Mouse (Mus musculus): ENCODE measurements around the gene Usp47.
"Not testable (repeated sequence)": the region's sequence is repeated elsewhere in the genome, so short reads cannot be mapped to it uniquely, and the experiment has no call there.

The Usp47 gene

DNA sequence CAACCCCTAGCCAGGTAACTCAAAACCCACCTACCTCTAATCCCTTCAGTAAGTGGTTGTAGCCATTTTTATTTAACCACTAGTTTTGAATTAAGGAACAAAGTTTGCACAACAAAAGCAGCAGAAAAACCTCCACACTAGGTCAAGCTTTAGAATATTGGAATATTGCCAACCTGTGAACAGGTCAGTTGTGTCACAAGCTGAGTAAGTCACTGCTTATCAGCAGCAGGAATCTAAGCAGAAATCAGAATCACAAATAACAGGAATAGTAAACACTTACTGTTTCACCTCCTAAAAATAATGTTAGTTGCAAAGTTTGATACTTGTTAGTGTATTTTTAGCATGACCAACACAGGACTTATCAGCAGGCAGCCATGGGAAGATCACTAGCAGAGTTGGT, 17.0 kb downstream of the Usp47 start:
- no peak for DNase-seq (ENCODE audit: low read depth, low spot score)

DNA sequence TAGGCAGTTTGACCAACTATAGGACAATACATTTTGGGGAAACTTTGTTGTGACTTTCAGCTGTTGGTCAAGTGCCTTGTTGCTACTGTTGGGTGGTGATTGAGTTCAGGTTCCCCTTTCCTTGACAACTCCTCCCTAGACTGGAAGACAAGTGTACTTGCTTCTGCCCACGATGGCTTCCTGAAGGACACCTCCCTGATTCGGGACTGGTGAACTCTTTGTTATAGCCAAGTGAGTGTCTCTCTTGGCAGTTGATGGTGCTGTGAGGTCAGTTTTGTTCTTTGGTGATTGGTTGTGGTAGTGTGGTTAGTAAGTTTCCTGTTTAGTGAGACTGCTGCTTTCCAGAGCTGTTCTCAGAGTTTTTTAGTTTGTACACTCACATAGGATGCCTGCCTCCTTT, 19.5 kb downstream of the Usp47 start:
- no peak for DNase-seq (ENCODE audit: low read depth, low spot score)

DNA sequence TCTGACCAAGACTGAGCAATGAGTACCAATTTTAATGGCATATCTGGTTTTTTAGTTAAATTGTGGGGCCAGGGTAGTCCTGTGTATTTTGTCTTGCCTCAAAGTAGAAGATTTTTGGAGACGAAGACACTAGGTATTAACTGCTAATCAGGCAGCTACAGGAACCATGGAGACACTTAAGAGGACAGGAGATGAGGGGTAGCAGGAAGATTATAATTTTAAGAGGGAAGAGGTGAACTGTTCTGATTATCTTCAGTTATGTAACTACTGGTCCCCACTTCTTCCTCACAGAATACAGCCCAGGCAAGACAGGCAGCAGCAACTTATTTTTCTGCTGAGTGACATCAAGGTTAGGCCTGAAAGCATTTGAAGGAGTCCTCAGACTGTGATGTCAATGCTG, 21.9 kb downstream of the Usp47 start:
- no peak for DNase-seq (ENCODE audit: low read depth, low spot score)

DNA sequence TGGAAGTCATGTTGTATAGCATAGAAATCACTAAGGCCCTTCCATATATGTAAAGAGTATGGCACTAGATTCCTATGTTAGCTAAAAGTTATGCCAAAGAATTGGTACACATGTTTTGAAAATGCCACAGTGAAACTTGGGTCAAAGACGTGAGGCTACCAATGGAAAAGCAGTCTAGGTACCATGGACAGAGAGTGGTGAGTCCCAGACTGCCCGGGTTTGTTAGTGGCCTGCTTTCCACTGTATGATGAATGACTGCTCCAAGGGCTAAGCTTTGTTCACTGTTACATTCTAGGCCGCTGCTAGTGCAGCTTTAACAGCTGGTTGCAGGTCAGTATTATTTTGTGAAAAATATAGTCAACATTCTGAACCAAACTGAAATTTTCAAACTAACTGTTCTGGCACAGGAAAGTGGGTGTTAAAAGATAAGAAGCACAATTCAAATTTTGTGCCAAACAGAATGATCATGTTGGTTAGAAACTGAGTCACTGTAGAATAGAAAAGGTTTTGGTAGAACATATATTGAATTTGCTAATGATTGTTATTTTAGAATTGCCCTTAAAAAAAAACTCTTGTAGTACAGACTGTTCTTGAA, 22.6 kb downstream of the Usp47 start:
- DNase-seq (ENCODE audit: low read depth, low spot score) = no peak

DNA sequence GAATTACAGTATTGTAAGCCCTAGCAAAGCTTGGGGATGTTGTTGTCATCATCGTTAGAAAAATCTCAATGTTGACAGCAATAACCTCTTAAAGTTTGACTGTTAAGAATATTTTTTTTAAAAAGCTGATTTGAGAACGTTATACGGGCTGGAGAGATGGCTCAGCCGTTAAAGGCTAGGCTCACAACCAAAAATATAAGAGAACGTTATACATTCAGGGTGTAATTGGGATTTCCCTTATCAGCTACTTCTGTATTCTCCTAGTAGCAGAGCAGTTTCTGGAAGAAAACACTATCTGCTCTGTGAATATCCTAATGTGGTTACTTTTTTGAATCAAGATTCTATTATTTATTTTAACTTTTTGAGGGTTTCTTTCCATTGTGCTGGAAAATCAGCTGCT, 25.3 kb downstream of the Usp47 start:
- DNase-seq (ENCODE audit: low read depth, low spot score) = no peak

DNA sequence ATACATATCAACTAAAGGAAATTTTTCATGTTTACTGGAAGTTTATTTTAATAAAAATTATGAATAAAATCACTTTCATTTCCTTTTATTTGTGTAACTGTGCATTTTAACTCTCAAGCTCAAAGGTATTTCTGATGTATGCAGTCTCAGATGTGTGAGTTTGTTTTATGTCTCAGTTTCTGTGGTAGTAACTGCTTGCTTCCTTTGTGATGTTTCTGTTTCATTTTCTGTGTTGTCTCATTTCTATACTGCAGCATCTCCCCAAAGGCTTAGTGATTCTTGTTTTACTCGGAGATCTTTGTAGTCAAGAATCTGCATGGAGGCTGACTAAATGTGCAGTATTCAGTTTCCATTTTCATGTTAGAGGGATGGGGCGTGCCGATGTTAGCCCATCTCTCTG, 30.4 kb downstream of the Usp47 start:
- no peak for DNase-seq (ENCODE audit: low read depth, low spot score)

DNA sequence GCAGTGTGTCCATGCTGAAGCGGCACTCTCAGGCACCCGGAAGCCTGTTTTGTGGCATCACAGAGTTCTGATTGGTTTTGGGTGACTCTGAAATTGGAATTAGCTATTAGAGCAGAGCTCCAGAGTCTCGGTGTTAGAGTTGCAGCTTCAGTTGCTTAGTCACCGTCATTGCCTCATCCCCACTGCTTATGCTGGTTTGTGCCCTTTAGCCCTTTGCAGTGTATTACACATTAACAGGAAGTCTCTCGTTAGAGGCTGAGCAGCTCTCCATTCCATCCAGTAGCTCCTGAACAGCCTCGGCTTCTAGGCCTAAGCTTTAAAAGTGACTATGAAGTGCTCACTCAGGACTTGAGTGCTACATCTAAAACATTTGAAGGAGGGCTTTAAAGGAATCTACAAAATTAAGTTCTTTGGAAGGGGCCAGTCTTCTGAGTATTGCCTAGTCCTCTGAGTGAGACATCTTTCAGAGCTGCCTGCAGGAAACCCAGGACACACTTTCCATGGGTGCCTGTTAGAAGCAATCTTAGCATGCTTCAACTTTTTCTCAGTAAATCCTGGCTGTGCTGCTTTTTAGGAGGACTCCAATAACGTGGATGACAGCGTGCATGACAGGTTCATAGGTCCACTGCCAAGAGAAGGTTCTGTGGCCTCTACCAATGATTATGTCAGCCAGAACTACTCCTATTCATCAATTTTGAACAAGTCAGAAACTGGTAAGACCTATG, 32.8 kb downstream of the Usp47 start:
- no peak for DNase-seq (ENCODE audit: low read depth, low spot score)

DNA sequence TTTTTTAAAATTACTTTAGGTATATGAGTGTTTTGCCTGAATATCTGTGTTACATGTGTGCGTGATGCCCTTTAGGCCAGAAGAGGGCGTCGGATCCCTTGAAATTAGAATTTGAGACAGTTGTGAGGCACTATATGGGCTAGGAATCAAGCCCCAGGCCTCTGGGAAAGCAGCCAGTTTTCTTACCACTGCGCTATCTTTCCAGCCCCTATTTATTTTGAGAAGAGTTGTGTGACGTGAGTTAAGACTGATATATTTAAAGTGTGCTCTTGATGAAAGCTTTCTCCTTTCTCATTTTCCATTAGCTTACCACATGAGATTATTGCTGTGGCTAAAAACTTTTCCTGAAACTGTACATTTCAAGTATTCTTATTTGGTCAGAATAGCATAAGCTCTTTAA, 51.6 kb downstream of the Usp47 start:
- DNase-seq (ENCODE audit: low read depth, low spot score) = no peak

DNA sequence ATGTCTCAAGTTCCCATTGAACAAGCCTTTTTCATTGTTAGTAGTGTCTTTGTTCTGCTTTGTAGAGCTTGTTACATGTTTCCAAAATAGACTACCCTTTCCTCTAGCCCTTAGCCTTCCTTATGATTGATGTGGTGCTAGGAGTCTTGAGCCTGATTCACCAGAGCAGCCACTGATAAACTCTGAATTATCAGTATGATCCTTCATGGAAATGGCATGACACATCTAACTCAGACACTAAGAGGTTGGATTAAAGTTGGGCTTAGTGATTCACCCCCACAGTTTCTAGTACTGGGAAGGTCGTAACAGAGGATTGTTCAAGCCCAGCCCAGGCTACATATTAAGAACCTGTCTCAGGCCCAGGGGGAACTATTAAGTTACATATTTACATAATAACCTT, 59.3 kb downstream of the Usp47 start:
- DNase-seq (ENCODE audit: low read depth, low spot score) = no peak

DNA sequence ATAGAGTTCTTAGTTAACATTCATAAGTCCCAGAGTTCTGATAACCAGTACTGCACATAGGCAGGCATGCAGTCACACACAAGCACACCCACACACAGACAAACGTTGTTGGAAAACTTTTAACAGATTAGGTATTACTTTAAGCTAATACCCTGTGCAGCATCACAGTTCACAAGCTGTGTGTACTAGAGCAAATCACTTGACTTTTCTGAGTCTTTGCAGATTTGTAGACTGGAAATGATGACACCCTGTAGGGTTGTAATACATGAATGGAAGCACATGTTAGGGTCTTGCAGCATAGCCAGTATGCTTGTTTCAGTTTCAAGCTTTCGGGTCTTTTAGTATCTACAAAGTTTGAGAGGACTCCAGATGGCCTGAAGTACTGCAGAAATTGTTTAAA, 60.9 kb downstream of the Usp47 start:
- no peak for DNase-seq (ENCODE audit: low read depth, low spot score)

DNA sequence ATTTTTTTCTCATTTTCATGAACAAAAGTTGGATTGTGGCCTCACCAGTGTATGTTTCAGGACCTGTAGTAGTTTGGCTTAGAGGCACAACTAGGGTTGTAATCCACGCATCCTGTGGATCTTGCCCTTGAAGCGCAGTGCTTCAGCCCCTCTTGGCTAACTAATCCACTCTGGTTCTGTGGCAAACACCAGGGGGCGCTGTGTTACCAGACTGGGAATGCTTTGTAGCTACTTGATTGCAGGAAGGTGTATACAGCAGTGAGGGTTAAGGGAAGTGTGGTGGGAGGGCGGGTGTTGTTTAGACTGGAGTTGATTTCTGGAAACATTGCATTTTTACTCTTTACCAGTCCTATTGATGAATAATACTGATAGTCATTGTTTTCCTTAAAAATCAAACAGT, 61.8 kb downstream of the Usp47 start:
- DNase-seq (ENCODE audit: low read depth, low spot score) = peak; percentile 64

DNA sequence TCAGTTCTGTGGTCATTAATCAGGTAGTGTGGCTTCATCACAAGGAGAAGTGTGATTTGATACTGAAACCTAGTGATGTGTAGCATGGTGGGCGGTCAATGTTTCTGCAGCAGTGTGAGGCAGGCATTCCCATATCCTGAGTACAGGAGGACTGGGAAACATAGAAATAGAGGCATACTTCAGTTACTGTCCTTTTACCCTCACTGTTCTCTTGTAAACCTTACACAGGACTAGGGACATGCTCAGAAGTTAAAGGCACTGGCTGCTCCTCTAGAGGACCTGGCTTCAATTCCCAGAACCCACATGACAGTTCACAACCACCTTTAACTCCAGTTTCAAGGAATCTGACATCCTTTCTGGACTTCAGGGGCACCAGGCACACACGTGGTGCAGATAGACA, 62.9 kb downstream of the Usp47 start:
- no peak for DNase-seq (ENCODE audit: low read depth, low spot score)

DNA sequence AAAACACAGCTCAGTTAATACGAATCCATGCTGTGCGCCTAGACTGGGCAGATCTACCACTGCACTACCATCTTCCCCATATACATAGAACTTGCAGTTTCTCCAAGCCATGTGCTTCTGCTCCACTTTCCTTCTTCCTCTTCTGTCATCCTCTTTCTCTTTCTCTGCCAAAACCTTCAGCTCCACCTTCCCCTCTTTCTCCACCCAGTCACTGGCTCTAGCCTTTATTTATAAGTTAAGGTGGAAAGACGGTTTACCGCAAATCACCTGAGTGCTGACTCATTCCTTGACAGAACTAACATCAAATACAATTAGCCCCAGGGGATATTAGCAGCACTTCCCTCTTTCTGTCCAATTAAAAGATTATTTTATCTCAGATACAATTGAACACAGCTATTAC, 71.6 kb downstream of the Usp47 start:
- not testable (repeated sequence) for DNase-seq (ENCODE audit: low read depth, low spot score)

DNA sequence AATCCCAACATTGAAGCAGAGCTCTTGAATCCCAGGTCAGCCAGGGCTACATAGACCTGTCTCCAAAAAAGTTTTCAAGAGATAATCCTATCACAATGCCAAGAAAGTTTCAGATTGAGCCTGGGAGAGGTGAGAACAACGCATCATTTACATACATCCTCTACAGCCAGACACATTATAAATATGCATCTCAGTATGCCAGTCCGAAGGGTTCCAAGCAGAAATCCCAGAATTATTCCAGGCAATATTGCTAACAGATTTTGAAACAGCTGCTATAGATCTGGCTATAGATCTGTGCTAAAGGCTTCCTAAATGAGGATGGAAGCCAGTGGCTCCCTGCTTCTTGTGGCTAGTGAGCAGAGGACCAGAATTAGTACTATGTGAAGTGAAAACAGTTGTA, 77.6 kb downstream of the Usp47 start:
- no peak for DNase-seq (ENCODE audit: low read depth, low spot score)

DNA sequence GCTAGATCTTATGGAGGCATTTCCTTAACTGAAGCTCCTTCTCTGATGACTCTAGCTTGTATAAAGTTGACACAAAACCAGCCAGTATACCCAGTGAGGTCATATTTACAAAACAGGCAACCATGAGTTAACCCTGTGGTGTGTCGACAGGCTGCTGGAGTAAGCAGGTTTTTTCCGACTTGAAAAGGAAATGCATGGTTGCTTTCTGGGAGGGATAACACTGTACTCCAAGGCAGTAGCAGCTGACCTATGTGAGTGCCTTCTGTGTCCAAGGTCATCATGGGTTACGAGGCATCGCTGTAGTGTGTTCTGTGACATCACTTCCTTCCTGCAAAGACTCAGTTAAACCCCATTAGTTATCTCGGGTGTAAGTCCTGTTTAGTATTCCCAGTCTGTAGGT, 79.6 kb downstream of the Usp47 start:
- DNase-seq (ENCODE audit: low read depth, low spot score) = no peak

DNA sequence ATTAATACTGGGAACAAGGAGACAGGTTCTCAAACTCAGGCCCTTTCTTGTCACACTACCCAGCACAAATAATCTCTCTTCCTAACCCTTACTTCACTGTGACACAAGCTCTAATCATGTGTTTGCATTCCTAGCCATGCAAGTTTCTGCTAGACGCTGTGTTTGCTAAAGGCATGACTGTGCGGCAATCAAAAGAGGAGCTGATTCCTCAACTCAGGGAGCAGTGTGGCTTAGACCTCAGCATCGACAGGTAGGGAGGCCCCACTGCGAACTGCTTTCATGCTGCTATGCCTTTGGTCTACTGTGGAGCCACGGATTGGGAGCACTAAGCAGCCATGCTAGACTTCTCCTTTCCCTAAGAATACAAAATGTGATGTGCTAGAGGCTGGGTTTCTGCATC, 80.5 kb downstream of the Usp47 start:
- no peak for DNase-seq (ENCODE audit: low read depth, low spot score)

DNA sequence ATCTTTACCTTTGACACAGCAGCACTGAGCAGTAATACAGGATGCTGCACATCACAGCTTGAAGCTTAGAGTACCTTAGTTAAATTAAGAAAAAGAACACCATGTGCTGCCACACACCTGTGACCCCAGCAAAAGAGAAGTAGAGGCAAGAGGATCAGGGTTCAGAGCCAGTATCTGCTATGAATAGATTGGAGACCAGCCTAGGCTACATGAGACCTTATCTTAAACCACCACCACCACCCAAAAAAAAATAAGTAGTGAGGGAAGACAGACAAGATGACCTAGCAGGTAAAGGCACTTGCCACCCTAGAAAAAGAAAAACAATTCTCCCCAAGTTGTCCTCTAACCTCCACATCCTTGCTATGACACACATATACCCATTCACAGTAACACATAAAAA, 85.5 kb downstream of the Usp47 start:
- DNase-seq (ENCODE audit: low read depth, low spot score) = no peak

DNA sequence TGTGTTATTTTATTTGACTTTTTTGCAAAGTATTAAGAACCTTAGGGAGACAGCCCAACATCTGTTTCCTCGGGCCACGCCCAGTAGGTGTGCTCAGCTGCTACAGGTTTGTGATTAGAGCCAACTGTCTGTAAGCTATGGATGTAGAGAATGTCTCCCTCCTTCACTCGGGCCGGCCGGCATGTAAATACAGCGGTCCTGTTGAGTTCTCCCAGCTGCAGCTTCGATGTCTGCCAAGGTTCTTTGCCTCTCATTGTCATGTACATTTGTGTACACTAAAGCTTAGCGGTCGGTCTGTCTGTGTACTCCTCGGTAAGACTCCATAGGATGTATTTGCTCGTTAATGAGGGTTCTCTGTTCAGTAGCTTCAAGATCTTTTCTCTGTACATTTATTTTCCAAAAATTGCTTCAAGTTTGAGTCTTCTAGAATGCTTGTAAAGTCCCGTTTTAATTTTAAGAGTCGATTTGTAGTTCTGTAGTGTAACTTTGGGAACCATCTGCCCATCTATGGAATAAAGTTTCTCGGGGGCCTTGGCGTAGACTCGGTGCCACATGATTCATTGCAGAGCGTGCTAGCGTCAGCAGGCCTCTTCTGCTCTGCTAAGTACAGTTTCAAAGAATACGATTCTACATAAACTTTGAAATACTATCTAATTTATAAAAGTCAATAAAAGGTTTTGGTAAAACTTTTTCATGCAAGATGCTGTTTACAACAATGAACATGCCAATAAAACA, 87.5 kb downstream of the Usp47 start:
- DNase-seq (ENCODE audit: low read depth, low spot score) = no peak

DNA sequence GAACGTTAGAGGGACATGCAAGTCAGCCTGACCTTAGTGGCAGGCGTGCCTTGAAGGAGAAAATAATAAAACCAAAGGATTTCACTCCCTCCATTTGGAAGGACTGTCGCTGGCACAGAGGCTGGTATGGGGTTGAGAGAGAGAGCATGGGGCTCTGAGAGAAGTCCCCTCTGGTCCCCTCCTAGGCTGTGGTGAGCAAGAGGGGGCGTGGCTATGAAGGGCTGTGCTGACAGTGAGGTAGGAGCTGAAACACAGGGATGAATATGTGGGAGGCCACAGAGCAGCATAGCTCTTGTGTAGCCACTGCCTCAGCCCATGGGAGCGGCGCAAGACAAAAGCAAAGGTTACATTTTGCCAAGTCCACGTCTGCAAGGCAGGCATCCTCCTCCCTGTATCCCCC, 94.2 kb downstream of the Usp47 start:
- DNase-seq (ENCODE audit: low read depth, low spot score) = no peak

DNA sequence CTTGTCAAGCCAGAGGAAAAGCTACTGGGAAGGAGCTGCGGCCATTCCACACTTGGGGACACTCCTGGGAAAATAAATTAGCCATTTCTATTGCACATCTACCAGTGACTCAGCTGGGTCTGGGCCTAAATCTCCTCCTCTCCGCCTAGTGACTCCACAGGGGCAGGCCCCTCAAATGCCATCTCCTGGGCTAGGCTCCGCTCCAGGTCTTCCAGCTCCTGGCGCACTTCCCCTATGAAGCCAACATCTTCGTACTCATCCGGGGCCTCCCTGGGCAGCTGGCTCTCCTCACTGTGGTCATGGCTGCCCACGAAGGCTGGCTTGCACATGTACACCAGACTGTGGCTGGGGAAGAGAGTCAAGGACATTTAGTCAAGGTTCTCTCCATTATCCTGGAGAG, 94.8 kb downstream of the Usp47 start:
- no peak for DNase-seq (ENCODE audit: low read depth, low spot score)

DNA sequence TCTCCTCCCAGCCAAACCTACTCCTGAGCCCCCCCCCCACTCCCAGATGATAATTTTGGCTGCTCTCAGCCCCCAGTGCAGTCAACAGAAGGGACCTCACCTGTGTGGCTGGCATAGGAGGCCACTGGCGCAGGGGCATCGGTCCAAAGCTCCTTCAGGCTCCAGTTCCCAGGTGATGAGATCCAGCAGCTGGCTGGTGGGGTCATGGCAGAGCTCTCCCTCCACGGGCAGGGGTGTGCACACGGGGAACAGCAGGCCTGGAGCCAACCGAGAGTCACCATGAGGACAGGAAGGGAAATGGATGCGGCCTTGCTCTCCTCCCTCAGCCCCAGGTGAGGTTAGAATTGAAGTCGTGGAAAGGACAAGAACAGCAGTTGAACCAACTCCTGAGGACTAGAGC, 95.9 kb downstream of the Usp47 start:
- no peak for DNase-seq (ENCODE audit: low read depth, low spot score)

DNA sequence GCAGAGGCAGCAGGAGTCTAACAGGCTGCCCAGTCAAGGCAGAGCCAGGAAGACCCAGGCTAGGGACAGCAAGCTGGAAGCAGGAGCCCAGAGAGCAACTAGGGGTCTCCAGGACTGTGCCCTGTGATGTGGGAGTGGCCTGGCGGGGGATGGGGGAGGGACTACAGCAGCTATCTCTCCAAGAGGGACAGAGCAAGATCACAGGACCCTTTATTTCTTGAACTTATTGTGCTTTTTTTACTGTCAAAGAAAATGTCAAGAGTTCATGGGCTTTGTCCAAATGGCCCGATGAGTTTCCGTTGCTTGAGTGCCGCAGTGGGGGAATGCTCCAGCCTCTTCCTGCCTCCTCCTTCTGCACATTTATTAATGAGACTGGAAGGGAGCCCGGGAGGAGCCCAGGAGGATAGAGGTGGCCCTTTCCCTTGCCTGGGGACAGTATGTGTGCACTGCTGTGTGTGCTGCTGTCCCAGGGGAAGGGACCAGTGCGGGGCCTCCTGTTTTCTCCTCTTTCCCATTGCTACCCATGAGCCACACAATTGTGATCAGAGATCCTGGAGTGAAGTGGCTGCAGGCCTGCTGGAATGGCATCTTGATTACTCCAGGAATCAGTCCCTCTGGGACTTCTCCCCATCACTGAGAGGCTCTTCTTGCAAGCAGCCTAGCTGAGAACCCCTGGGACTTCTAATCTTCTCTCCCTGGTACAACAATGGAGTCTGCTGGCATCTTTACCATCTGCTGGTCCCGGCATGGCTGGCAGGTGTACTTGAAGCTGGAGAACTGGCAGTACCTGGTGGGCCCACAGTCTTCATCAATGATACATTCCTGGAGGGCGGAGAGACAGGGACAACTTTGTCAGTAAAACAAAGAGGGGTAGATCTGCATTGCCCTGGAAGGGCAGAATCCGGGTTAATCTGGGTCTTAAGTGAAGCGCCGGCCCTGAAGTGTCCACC, 97.8 kb downstream of the Usp47 start:
- DNase-seq (ENCODE audit: low read depth, low spot score) = no peak
